Mouse (Mus musculus): ENCODE measurements around the gene Upk3bl.

DNA sequence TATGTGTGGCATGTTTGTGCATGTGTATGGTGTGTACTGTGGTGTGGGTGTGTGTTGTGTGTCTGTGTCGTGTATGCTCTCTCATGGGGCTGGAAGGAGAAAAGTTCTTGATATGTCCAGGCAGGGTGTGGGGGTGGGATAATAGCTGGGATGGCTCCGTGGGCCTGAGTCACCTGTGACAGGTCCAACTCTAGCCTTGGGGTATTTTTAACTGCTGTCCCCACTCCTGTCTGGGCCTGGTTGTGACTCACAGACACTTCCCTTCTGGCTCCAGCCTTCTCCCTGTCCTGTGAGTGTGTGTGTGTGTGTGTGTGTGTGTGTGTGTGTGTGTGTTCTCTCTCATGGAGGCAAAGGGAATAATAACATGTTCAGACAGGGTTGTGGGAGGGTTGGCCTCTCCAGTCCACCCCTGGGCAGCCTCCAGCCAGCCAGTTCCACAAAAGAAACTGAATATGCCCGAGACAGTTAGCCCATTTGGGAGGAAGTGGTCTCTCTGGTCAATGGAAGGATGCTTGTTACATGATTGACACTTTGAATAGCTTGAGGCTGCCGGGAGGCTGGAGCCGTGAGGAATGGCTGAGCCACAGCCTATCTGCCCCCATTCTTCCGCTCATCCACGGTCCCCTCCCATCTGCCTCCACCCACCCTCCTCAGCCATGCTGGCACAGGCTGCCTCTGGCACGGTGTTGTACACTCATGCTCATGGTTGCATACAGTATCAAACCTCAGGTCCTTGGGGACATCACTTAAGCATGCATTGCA is 40.1 kb downstream of the Upk3bl start:
- TF ChIP-seq EP300 (IDR thresholded peaks at IDR 0.05; ENCODE audit: low read depth) (no peak), CTCF (IDR thresholded peaks at IDR 0.05; ENCODE audit: low read depth) (no peak)

All from liver, postnatal 0 days (tissue).